Mouse (Mus musculus): ENCODE results near the gene Snrnp70. TPM values are rescaled to one million over a fixed set of nuclear protein-coding genes. Genes with fewer than 3 reads are reported as not detected.
"Not testable (repeated sequence)": the region's sequence is repeated elsewhere in the genome, so short reads cannot be mapped to it uniquely, and the experiment has no call there.

Gene Snrnp70
- polyA plus RNA-seq, 1 experiment from 2014 or later, result 57.2 TPM

GRCm38 (mm10) chr7:45396337-45396775, 814 bp upstream of the Snrnp70 start:
- H3K27ac ChIP-seq (ENCODE audit: low read depth), result peak overlapping the region; percentile 66
- 0% methylated on average over 3 of the region's 3 CpGs for WGBS (ENCODE audit: insufficient replicate concordance)

GRCm38 (mm10) chr7:45395129-45395541, 407 bp downstream of the Snrnp70 start:
- no peak for DNase-seq

More at GRCm38 (mm10) chr7:45396337-45396775, 814 bp upstream of the Snrnp70 start:
- Histone ChIP-seq H3K4me1 (ENCODE audit: insufficient read depth) (peaks cover 16% of the 10 kb centered on the region), H3K4me3 (ENCODE audit: low read depth, low read length) (peak overlapping the region; percentile 55), H3K4me2 (ENCODE audit: low read depth, low read length) (peak overlapping the region; percentile 66), H3K36me3 (replicated peaks; ENCODE audit: insufficient read depth, low read length) (peaks cover 22% of the 10 kb centered on the region), H3K9ac (replicated peaks) (peak overlapping the region; percentile 51; the same call in 1 of the 2 replicates)
- not testable (repeated sequence) for H3K9me3 ChIP-seq (ENCODE audit: low read length); DNase-seq; H3K27me3 ChIP-seq (ENCODE audit: insufficient read depth, low read length)
- ATAC-seq, result peak; percentile 49
- TF ChIP-seq CTCF (IDR thresholded peaks at IDR 0.05; ENCODE audit: low read depth), result peak; percentile 42

GRCm38 (mm10) chr7:45386077-45386476, 9.5 kb downstream of the Snrnp70 start:
- H3K36me3 ChIP-seq (replicated peaks; ENCODE audit: insufficient read depth, low read length), result peaks cover 97% of the 10 kb centered on the region
- no peak overlapping the region for H3K9ac ChIP-seq (replicated peaks)
- H3K9me3 ChIP-seq (ENCODE audit: low read length), result no peaks in the 10 kb centered on the region
- no peaks in the 10 kb centered on the region for H3K4me1 ChIP-seq (ENCODE audit: insufficient read depth)
- H3K27ac ChIP-seq (ENCODE audit: low read depth), result no peak overlapping the region
- no peak overlapping the region for H3K4me3 ChIP-seq (ENCODE audit: low read depth, low read length)
- TF ChIP-seq EP300 (IDR thresholded peaks at IDR 0.05; ENCODE audit: low read depth) (no peak), CTCF (IDR thresholded peaks at IDR 0.05; ENCODE audit: low read depth) (0 out of 2 replicates have a peak, but pooled peaks have one; percentile 28)
- ATAC-seq, result no peak
- H3K4me2 ChIP-seq (ENCODE audit: low read depth, low read length), result no peak overlapping the region
- no peak for DNase-seq
- no peaks in the 10 kb centered on the region for H3K27me3 ChIP-seq (ENCODE audit: insufficient read depth, low read length)
- WGBS (ENCODE audit: insufficient replicate concordance), result 87% methylated on average over 3 of the region's 3 CpGs

More at GRCm38 (mm10) chr7:45395129-45395541, 407 bp downstream of the Snrnp70 start:
- Histone ChIP-seq H3K27ac (ENCODE audit: low read depth) (peak overlapping the region; percentile 96), H3K27me3 (ENCODE audit: insufficient read depth, low read length) (no peaks in the 10 kb centered on the region), H3K4me2 (ENCODE audit: low read depth, low read length) (peak overlapping the region; percentile 92), H3K4me3 (ENCODE audit: low read depth, low read length) (peak overlapping the region; percentile 86), H3K36me3 (replicated peaks; ENCODE audit: insufficient read depth, low read length) (peaks cover 32% of the 10 kb centered on the region), H3K9me3 (ENCODE audit: low read length) (no peaks in the 10 kb centered on the region), H3K9ac (replicated peaks) (peak overlapping the region; percentile 94), H3K4me1 (ENCODE audit: insufficient read depth) (peaks cover 16% of the 10 kb centered on the region)
- 0% methylated on average over 19 of the region's 20 CpGs for WGBS (ENCODE audit: insufficient replicate concordance)
- ATAC-seq, result peak; percentile 67
- TF ChIP-seq EP300 (IDR thresholded peaks at IDR 0.05; ENCODE audit: low read depth) (0 out of 2 replicates have a peak, but pooled peaks have one; percentile 10), CTCF (IDR thresholded peaks at IDR 0.05; ENCODE audit: low read depth) (no peak)

- Histone ChIP-seq H3K9me3 (ENCODE audit: low read length) (no peaks in the 10 kb centered on the region), H3K9ac (replicated peaks) (no peak overlapping the region), H3K4me1 (ENCODE audit: insufficient read depth) (no peaks in the 10 kb centered on the region), H3K4me2 (ENCODE audit: low read depth, low read length) (no peak overlapping the region), H3K27me3 (ENCODE audit: insufficient read depth, low read length) (no peaks in the 10 kb centered on the region), H3K4me3 (ENCODE audit: low read depth, low read length) (no peak overlapping the region), H3K36me3 (replicated peaks; ENCODE audit: insufficient read depth, low read length) (peaks cover 61% of the 10 kb centered on the region), H3K27ac (ENCODE audit: low read depth) (no peak overlapping the region)
- TF ChIP-seq CTCF (IDR thresholded peaks at IDR 0.05; ENCODE audit: low read depth) (no peak), EP300 (IDR thresholded peaks at IDR 0.05; ENCODE audit: low read depth) (no peak)
- 93% methylated on average over 1 of the region's 1 CpGs for WGBS (ENCODE audit: insufficient replicate concordance)
- DNase-seq, result no peak
- no peak for ATAC-seq
Measured at GRCm38 (mm10) chr7:45376057-45376456, 19.5 kb downstream of the Snrnp70 start.

- TF ChIP-seq EP300 (IDR thresholded peaks at IDR 0.05; ENCODE audit: low read depth), result no peak
- TF ChIP-seq CTCF (IDR thresholded peaks at IDR 0.05; ENCODE audit: low read depth), result no peak
- peaks cover 47% of the 10 kb centered on the region for H3K36me3 ChIP-seq (replicated peaks; ENCODE audit: insufficient read depth, low read length)
- no peak overlapping the region for H3K4me3 ChIP-seq (ENCODE audit: low read depth, low read length)
- peaks cover 8% of the 10 kb centered on the region for H3K27me3 ChIP-seq (ENCODE audit: insufficient read depth, low read length)
- ATAC-seq (no peak), DNase-seq (no peak)
- WGBS (ENCODE audit: insufficient replicate concordance), result 80% methylated on average over 8 of the region's 8 CpGs
- no peak overlapping the region for H3K27ac ChIP-seq (ENCODE audit: low read depth)
- peaks cover 11% of the 10 kb centered on the region for H3K4me1 ChIP-seq (ENCODE audit: insufficient read depth)
- H3K4me2 ChIP-seq (ENCODE audit: low read depth, low read length), result no peak overlapping the region
- H3K9me3 ChIP-seq (ENCODE audit: low read length), result no peaks in the 10 kb centered on the region
- H3K9ac ChIP-seq (replicated peaks), result no peak overlapping the region
Measured at GRCm38 (mm10) chr7:45374620-45375019, 20.9 kb downstream of the Snrnp70 start.

GRCm38 (mm10) chr7:45372371-45372770, 23.2 kb downstream of the Snrnp70 start:
- DNase-seq, result no peak
- WGBS (ENCODE audit: insufficient replicate concordance), result 72% methylated on average over 5 of the region's 5 CpGs
- peaks cover 27% of the 10 kb centered on the region for H3K36me3 ChIP-seq (replicated peaks; ENCODE audit: insufficient read depth, low read length)
- H3K9ac ChIP-seq (replicated peaks), result no peak overlapping the region
- no peak for TF ChIP-seq CTCF (IDR thresholded peaks at IDR 0.05; ENCODE audit: low read depth)
- TF ChIP-seq EP300 (IDR thresholded peaks at IDR 0.05; ENCODE audit: low read depth), result no peak
- no peak overlapping the region for H3K4me3 ChIP-seq (ENCODE audit: low read depth, low read length)
- peaks cover 20% of the 10 kb centered on the region for H3K4me1 ChIP-seq (ENCODE audit: insufficient read depth)
- H3K27me3 ChIP-seq (ENCODE audit: insufficient read depth, low read length), result peaks cover 26% of the 10 kb centered on the region
- ATAC-seq, result no peak
- no peak overlapping the region for H3K27ac ChIP-seq (ENCODE audit: low read depth)
- H3K4me2 ChIP-seq (ENCODE audit: low read depth, low read length), result no peak overlapping the region
- H3K9me3 ChIP-seq (ENCODE audit: low read length), result no peaks in the 10 kb centered on the region

All from liver, postnatal 0 days (tissue).